Mouse (Mus musculus) R1 (cell line): ENCODE measurements at regions not wholly inside any gene's neighbourhood (a gene's known extent, or its start where the extent isn't known, plus 50 kb on each side); places are given as distances from the start of the nearest gene placed in this dataset.
A peak's percentile ranks its signal among the peaks of the same experiment; 100 is the strongest.
"Not testable (repeated sequence)": the region's sequence is repeated elsewhere in the genome, so short reads cannot be mapped to it uniquely, and the experiment has no call there.

Source experiments
- DNase-seq: peaks from one replicate; pipeline ENCODE4 v3.0.0-alpha.2; 2018; ENCODE audit warnings: low read depth, low spot score

- DNase-seq = peak; percentile 76
Observed at GRCm38 (mm10) chr6:81817050-81817827, 106.2 kb upstream of the Gcfc2 start.

- peak; percentile 12 for DNase-seq
Observed at GRCm38 (mm10) chr6:81818573-81818972, 104.9 kb upstream of the Gcfc2 start.

GRCm38 (mm10) chr6:81820078-81820477 lies 103.4 kb upstream of the Gcfc2 start:
- no peak for DNase-seq

- no peak for DNase-seq
Observed at GRCm38 (mm10) chr6:81839474-81840153, 83.9 kb upstream of the Gcfc2 start.

- not testable (repeated sequence) for DNase-seq
Observed at GRCm38 (mm10) chr6:81868207-81868606, 55.3 kb upstream of the Gcfc2 start.
